Mouse (Mus musculus): ENCODE data around the gene Tcf23. TPM values are rescaled to one million over a fixed set of nuclear protein-coding genes. Genes with fewer than 3 reads are reported as not detected.

The Tcf23 gene
- total and polyA plus RNA-seq, 2 experiments from 2014 or later: 0.06 TPM; not detected in 1

GRCm38 (mm10) chr5:31024641-31025040 lies 56.2 kb downstream of the Tcf23 start:
- no peaks in the 10 kb centered on the region for H3K27me3 ChIP-seq (ENCODE audit: insufficient read depth, low read length)
- DNase-seq (ENCODE audit: low spot score): no peak
- H3K9ac ChIP-seq (replicated peaks; ENCODE audit: low read length): no peak overlapping the region
- no peak overlapping the region for H3K4me3 ChIP-seq (ENCODE audit: low read length)
- H3K9me3 ChIP-seq (ENCODE audit: low read length): no peaks in the 10 kb centered on the region
- no peak for ATAC-seq
- no peaks in the 10 kb centered on the region for H3K36me3 ChIP-seq (ENCODE audit: insufficient read depth, low read length)
- TF ChIP-seq CTCF (IDR thresholded peaks at IDR 0.05; ENCODE audit: low read depth): no peak
- H3K4me2 ChIP-seq (ENCODE audit: low read depth, low read length): no peak overlapping the region
- no peaks in the 10 kb centered on the region for H3K4me1 ChIP-seq (ENCODE audit: insufficient read depth, low read length)
- no peak overlapping the region for H3K27ac ChIP-seq

Other genes with a start within 250 kb of the Tcf23 start
- gene Mapre3, start 154.0 kb upstream of the Tcf23 start, total RNA-seq (2014; rRNA removed): 51.7 and 55.8 TPM in 2 replicates
- gene Mapre3, start 154.0 kb upstream of the Tcf23 start, polyA plus RNA-seq (2015; fragmentation: Nextera tagmentation; extraction: Ambion mirVana): 134 and 137 TPM in 2 replicates
- gene Tmem214, start 100.7 kb upstream of the Tcf23 start, total RNA-seq (2014; rRNA removed): 86.7 and 89.5 TPM in 2 replicates
- 59.1 and 59.2 TPM in 2 replicates for gene Tmem214, start 100.7 kb upstream of the Tcf23 start, polyA plus RNA-seq (2015; fragmentation: Nextera tagmentation; extraction: Ambion mirVana)
- gene Agbl5, start 80.0 kb upstream of the Tcf23 start, total RNA-seq (2014; rRNA removed): 58.7 and 61.8 TPM in 2 replicates
- 14.9 and 18.0 TPM in 2 replicates for gene Agbl5, start 80.0 kb upstream of the Tcf23 start, polyA plus RNA-seq (2015; fragmentation: Nextera tagmentation; extraction: Ambion mirVana)
- 109 and 179 TPM in 2 replicates for gene Ost4, start 60.9 kb upstream of the Tcf23 start, total RNA-seq (2014; rRNA removed)
- gene Ost4, start 60.9 kb upstream of the Tcf23 start, polyA plus RNA-seq (2015; fragmentation: Nextera tagmentation; extraction: Ambion mirVana): 224 and 236 TPM in 2 replicates
- gene Emilin1, start 55.3 kb upstream of the Tcf23 start, total RNA-seq (2014; rRNA removed): 8.1 and 9.3 TPM in 2 replicates
- 10.3 and 10.5 TPM in 2 replicates for gene Emilin1, start 55.3 kb upstream of the Tcf23 start, polyA plus RNA-seq (2015; fragmentation: Nextera tagmentation; extraction: Ambion mirVana)
- 3.0 and 14.6 TPM in 2 replicates for gene Khk, start 47.2 kb upstream of the Tcf23 start, total RNA-seq (2014; rRNA removed)
- gene Khk, start 47.2 kb upstream of the Tcf23 start, polyA plus RNA-seq (2015; fragmentation: Nextera tagmentation; extraction: Ambion mirVana): 16.5 and 17.4 TPM in 2 replicates
- 114 and 153 TPM in 2 replicates for gene Cgref1, start 23.1 kb upstream of the Tcf23 start, total RNA-seq (2014; rRNA removed)
- 77.4 and 88.0 TPM in 2 replicates for gene Cgref1, start 23.1 kb upstream of the Tcf23 start, polyA plus RNA-seq (2015; fragmentation: Nextera tagmentation; extraction: Ambion mirVana)
- 43.7 and 49.6 TPM in 2 replicates for gene Preb, start 8.3 kb upstream of the Tcf23 start, total RNA-seq (2014; rRNA removed)
- 104 and 106 TPM in 2 replicates for gene Preb, start 8.3 kb upstream of the Tcf23 start, polyA plus RNA-seq (2015; fragmentation: Nextera tagmentation; extraction: Ambion mirVana)
- 152 and 155 TPM in 2 replicates for gene Atraid, start 79.7 kb downstream of the Tcf23 start, total RNA-seq (2014; rRNA removed)
- 240 and 242 TPM in 2 replicates for gene Atraid, start 79.7 kb downstream of the Tcf23 start, polyA plus RNA-seq (2015; fragmentation: Nextera tagmentation; extraction: Ambion mirVana)
- gene Slc5a6, start 80.3 kb downstream of the Tcf23 start, total RNA-seq (2014; rRNA removed): 40.9 and 46.7 TPM in 2 replicates
- gene Slc5a6, start 80.3 kb downstream of the Tcf23 start, polyA plus RNA-seq (2015; fragmentation: Nextera tagmentation; extraction: Ambion mirVana): 27.9 and 33.7 TPM in 2 replicates
- gene Cad, start 86.1 kb downstream of the Tcf23 start, total RNA-seq (2014; rRNA removed): 56.2 and 58.8 TPM in 2 replicates
- gene Cad, start 86.1 kb downstream of the Tcf23 start, polyA plus RNA-seq (2015; fragmentation: Nextera tagmentation; extraction: Ambion mirVana): 8.1 and 9.1 TPM in 2 replicates
- gene Dnajc5g, start 137.6 kb downstream of the Tcf23 start, total RNA-seq (2014; rRNA removed): not detected in 2 replicates
- not detected in 2 replicates for gene Dnajc5g, start 137.6 kb downstream of the Tcf23 start, polyA plus RNA-seq (2015; fragmentation: Nextera tagmentation; extraction: Ambion mirVana)
- 40.2 and 47.5 TPM in 2 replicates for gene Slc30a3, start 139.6 kb downstream of the Tcf23 start, total RNA-seq (2014; rRNA removed)
- 33.5 and 37.2 TPM in 2 replicates for gene Slc30a3, start 139.6 kb downstream of the Tcf23 start, polyA plus RNA-seq (2015; fragmentation: Nextera tagmentation; extraction: Ambion mirVana)
- gene Trim54, start 148.1 kb downstream of the Tcf23 start, total RNA-seq (2014; rRNA removed): 0.22 and 0.52 TPM in 2 replicates
- not detected in 2 replicates for gene Trim54, start 148.1 kb downstream of the Tcf23 start, polyA plus RNA-seq (2015; fragmentation: Nextera tagmentation; extraction: Ambion mirVana)
- gene Ucn, start 170.2 kb downstream of the Tcf23 start, total RNA-seq (2014; rRNA removed): not detected in 2 replicates
- 0.44 and 0.54 TPM in 2 replicates for gene Ucn, start 170.2 kb downstream of the Tcf23 start, polyA plus RNA-seq (2015; fragmentation: Nextera tagmentation; extraction: Ambion mirVana)
- gene Mpv17, start 185.6 kb downstream of the Tcf23 start, total RNA-seq (2014; rRNA removed): 66.1 and 75.0 TPM in 2 replicates
- gene Mpv17, start 185.6 kb downstream of the Tcf23 start, polyA plus RNA-seq (2015; fragmentation: Nextera tagmentation; extraction: Ambion mirVana): 49.1 and 52.1 TPM in 2 replicates
- gene Gm29609, start 211.2 kb downstream of the Tcf23 start, total RNA-seq (2014; rRNA removed): 1.8 and 9.8 TPM in 2 replicates
- gene Gm29609, start 211.2 kb downstream of the Tcf23 start, polyA plus RNA-seq (2015; fragmentation: Nextera tagmentation; extraction: Ambion mirVana): 1.9 and 2.9 TPM in 2 replicates
- 40.8 and 65.6 TPM in 2 replicates for gene Gtf3c2, start 211.5 kb downstream of the Tcf23 start, total RNA-seq (2014; rRNA removed)
- 45.1 and 46.1 TPM in 2 replicates for gene Gtf3c2, start 211.5 kb downstream of the Tcf23 start, polyA plus RNA-seq (2015; fragmentation: Nextera tagmentation; extraction: Ambion mirVana)
- 102 and 116 TPM in 2 replicates for gene Snx17, start 224.6 kb downstream of the Tcf23 start, total RNA-seq (2014; rRNA removed)
- 112 and 114 TPM in 2 replicates for gene Snx17, start 224.6 kb downstream of the Tcf23 start, polyA plus RNA-seq (2015; fragmentation: Nextera tagmentation; extraction: Ambion mirVana)
- gene Eif2b4, start 224.8 kb downstream of the Tcf23 start, total RNA-seq (2014; rRNA removed): 28.3 and 31.7 TPM in 2 replicates
- 78.1 and 83.9 TPM in 2 replicates for gene Eif2b4, start 224.8 kb downstream of the Tcf23 start, polyA plus RNA-seq (2015; fragmentation: Nextera tagmentation; extraction: Ambion mirVana)
- 8.9 and 9.6 TPM in 2 replicates for gene Zfp513, start 233.6 kb downstream of the Tcf23 start, total RNA-seq (2014; rRNA removed)
- gene Zfp513, start 233.6 kb downstream of the Tcf23 start, polyA plus RNA-seq (2015; fragmentation: Nextera tagmentation; extraction: Ambion mirVana): 11.4 and 12.6 TPM in 2 replicates

Measured in hindbrain, postnatal 0 days (tissue).